Mouse (Mus musculus): ENCODE data around the gene Mmgt2.
"Not testable (repeated sequence)": the region's sequence is repeated elsewhere in the genome, so short reads cannot be mapped to it uniquely, and the experiment has no call there.

Mmgt2 gene

GRCm38 (mm10) chr11:62645732-62646494 is 2.6 kb upstream of the Mmgt2 start:
- peak; percentile 93 for DNase-seq (ENCODE audit: low read depth, low spot score)

- DNase-seq (ENCODE audit: low read depth, low spot score), result no peak
Observed at GRCm38 (mm10) chr11:62646495-62646843, 2.0 kb upstream of the Mmgt2 start.

- peak; percentile 69 for DNase-seq (ENCODE audit: low read depth, low spot score)
Observed at GRCm38 (mm10) chr11:62646958-62647515, 1.4 kb upstream of the Mmgt2 start.

DNA sequence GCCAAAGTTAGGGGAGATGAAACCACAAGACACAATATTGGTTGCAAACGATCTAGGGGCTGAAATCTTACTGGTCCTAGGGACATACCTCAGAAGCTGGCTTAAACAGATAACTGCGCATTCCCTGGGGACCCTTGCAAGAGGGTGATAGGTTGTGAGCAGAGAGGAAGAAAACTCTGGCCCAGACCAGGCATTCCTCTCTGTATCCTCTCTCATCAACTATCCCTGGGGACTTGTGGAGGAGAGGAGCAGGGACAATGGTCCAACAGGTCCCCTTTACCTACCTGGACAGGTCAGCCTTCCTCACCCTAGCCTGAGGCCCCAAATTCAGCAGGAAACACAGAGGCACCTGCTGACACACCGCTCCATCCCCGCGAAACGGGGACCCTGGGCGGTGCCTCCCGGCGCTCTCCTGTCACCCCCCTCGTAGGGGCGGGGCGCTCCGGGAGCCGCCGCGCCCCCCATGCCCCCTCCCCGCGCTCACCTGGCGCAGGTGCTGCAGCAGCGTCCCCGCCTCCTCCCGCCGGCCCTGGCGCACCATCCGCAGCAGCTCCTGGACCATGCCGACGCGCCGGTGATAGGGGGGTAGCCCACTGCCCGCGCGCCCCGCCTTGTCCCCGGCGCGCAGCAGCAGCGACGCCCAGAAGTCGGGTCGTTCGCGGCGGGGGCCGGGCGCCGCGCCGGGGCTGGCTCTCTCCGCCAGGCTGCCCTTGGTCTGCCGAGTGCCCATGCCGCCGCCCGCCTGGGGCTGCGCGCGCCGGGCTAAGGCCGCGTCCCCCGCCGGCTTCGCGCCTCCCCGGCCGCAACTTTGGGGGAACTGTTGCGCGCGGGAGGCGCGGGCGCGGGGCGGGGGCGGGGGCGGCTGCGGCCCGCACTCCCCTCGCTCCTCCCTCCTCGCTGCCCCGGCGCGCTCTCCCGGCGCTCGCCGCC is 538 bp upstream of the Mmgt2 start, which contains the start of gene Lrrc75a:
Gene Lrrc75a, minus strand, starts transcription at position 863 of the 930 bp plus-strand sequence.
- DNase-seq (ENCODE audit: low read depth, low spot score), result peak; percentile 65

DNA sequence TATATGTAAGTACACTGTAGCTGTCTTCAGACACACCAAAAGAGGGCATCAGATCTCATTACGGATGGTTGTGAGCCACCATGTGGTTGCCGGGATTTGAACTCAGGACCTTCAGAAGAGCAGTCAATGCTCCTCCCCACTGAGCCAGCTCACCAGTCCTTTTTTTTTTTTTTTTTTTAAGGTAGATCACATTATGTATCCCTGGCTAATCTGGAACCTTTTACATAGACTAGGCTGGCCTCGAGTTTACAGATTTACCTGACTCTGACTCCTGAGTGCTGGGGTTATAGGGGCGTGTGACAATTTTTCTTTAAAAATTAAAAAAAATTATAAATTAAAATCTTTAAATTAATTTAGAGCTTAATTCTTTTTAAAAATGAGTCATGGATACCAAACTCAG is 1.3 kb downstream of the Mmgt2 start:
- not testable (repeated sequence) for DNase-seq (ENCODE audit: low read depth, low spot score)

GRCm38 (mm10) chr11:62651563-62651962 is 3.1 kb downstream of the Mmgt2 start:
- DNase-seq (ENCODE audit: low read depth, low spot score), result no peak

GRCm38 (mm10) chr11:62652080-62652479 is 3.6 kb downstream of the Mmgt2 start:
- DNase-seq (ENCODE audit: low read depth, low spot score), result no peak

DNA sequence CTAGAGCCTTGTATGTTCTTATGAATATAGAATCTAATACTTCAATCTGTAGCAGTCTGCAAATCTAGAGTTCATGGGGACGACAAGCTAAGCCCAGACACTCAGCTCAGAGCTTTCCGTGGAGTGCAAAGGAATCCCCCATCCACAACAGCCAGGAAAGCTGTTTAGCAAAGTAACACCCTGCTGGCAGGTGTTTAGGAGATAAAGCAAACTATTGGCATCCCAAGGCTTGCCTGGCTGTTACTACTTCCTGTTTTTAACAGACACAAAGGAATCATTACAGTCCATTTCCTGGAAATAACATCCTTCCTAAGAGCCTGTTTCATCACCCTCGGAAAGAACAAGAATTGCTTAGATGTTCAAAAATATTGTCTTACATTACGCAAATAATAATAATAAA is 12.4 kb downstream of the Mmgt2 start:
- DNase-seq (ENCODE audit: low read depth, low spot score), result peak; percentile 87

- DNase-seq (ENCODE audit: low read depth, low spot score), result no peak
Observed at GRCm38 (mm10) chr11:62664250-62664649, 15.8 kb downstream of the Mmgt2 start.

- DNase-seq (ENCODE audit: low read depth, low spot score), result no peak
Observed at GRCm38 (mm10) chr11:62668986-62669385, 20.5 kb downstream of the Mmgt2 start.

DNA sequence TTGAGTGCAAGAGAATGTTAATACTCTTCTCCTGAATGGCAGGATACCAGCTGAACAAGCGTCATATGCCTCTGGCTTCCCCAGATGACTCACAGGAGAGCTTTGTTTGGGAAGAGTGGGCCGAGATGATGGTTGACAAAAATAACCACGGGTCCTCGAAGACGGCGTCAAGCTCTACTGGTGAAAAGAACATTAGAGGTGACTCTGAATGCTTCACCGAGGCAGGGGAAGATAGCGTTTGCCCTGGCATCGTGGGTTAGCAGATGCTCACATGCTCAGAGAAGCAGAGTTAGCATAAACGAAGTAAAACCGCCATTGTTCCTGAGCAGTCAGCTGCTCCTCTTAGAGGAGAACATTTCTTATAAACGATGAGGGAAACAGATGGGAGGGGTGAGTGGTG is 21.0 kb downstream of the Mmgt2 start:
- no peak for DNase-seq (ENCODE audit: low read depth, low spot score)

DNA sequence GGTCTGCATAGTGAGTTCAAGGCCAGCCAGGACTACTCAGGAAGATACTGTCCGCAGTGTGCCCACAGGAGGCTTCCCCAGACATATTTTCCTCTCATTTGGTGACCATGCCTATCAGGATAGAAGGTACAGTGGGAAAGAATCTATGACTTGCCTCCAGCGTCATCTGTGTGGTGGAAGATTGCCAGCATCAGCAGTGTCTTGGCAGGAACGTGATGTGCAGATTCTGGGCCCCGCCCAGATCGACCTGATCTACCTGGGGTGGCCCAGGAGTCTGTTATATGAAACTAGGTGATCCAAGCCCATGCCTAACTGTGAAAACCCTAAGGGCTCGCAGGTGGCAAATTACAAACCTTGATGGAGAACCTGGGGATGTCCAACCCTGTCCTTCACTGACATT is 21.5 kb downstream of the Mmgt2 start:
- DNase-seq (ENCODE audit: low read depth, low spot score), result no peak

DNA sequence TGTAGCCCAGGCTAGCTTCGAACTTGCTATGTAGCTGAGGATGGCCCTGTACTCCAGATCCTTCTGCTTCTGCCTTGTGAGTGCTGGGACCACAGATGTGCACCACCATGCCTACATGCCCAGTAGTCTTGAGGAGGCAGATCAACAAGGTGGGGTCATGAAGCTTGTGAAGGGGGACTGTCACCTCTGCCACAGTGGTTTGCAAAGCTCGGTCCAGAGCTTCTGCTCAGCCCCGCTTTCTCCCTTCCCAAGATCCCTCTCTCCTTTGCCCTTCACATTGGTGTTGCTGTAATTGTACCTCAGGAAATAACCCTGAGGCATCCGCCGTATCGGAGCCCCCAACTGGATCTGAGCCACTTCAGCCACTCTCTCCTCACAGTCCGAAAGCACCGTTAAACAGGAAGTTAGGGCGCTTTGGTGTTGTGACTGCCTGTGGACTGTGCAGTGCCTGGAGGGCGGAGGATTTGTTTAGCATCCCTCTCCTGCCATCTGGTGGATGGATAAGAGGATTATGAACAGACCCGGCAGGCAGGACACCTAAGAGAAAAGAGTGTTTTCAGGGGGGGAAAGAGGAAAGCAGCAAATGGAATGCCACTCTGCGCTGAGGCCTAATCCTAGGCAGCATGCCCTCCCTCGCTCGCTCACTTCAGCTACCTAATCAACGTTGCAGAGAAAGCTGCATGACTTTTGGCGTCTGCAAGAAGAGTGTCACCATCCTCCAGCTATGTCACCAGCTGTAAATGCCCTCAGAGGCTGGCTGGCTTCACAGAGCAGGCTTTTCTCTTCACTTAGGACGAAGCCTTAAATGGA is 27.2 kb downstream of the Mmgt2 start:
- DNase-seq (ENCODE audit: low read depth, low spot score), result peak; percentile 93

- DNase-seq (ENCODE audit: low read depth, low spot score), result no peak
Observed at GRCm38 (mm10) chr11:62676290-62676596, 27.8 kb downstream of the Mmgt2 start.

DNA sequence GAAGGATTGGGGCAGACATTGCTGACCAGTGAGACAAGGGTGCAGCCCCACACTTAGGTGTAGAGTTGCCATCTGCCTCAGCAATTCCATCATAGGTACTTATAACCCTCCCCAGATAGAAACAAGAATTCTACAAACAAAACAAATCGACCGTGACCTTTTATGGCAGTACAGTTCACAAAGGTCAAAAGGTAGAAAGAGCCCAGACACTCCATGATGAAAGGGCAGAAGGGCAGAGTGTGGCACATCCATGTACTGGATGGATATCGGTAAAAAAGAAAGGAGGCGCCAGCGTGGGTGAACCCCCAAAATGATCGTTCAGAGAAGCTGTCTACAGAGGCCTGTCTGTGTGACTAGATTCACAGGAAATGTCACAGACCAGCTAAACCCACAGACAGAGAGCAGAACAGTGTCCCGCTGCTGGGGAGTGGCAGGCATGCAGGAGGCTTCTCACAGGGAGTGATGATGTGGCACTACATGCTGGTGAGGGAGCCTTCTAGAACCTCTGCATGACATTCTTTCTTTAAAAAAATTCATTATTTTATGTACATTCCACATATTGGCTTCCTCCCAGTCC is 30.4 kb downstream of the Mmgt2 start:
- no peak for DNase-seq (ENCODE audit: low read depth, low spot score)

- no peak for DNase-seq (ENCODE audit: low read depth, low spot score)
Observed at GRCm38 (mm10) chr11:62679954-62680353, 31.5 kb downstream of the Mmgt2 start.

- no peak for DNase-seq (ENCODE audit: low read depth, low spot score)
Observed at GRCm38 (mm10) chr11:62691592-62691991, 43.1 kb downstream of the Mmgt2 start.

DNA sequence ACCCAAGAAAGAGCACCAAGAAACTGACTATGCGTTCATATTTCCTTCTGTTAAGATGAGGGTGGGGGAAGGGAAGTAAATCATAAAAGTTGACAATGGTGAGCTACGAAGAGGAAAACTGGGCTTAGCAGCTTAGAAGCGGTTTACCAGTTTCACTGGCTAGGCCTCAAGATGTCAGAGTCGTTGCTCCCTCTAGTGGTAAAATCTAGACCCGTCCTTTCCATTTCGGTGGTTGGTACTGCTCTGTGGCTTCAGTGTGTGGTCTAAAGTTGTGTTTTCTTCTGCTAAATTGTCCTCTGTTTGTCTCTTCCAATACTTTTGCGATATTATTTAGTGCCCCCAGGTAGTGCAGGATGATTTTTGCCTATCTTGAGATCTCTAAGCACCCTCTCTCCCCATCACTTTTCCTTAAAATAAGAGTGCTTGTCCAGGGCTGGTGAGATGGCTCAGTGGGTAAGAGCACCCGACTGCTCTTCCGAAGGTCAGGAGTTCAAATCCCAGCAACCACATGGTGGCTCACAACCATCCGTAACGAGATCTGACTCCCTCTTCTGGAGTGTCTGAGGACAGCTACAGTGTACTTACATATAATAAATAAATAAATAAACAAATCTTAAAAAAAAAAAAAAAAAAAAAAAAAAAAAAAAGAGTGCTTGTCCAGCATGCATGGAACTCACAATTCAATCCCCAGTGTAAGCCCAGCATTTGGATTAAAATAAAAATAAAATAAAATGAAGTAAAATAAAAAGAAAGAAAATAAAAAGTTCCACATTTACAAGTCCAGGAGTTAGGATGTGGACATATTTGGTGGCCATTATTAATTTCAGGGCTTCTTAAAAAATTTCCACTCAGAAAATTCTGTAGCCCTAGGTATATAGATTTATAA is 45.1 kb downstream of the Mmgt2 start:
- DNase-seq (ENCODE audit: low read depth, low spot score), result peak; percentile 82

- DNase-seq (ENCODE audit: low read depth, low spot score), result peak; percentile 77
Observed at GRCm38 (mm10) chr11:62695126-62695525, 46.7 kb downstream of the Mmgt2 start.

DNA sequence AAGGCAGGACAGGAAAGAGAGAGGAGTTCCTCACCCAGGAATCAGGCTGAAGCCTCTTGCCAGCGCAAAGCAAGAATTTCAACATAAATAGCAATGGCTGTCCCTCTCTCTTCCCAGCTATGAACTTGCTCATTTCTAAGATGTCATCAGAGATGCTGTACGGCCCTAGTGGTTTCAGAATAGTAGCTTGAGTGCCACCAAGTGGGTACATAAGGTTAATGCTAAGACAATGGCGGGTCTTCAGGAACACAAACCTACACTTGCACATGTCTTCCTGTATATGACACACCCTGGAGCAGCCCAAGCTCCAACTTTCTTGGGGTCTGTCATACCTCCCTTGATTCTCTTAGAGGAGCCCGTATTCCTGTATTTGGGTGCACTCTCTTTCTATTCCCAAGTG is 51.3 kb downstream of the Mmgt2 start:
- DNase-seq (ENCODE audit: low read depth, low spot score), result no peak
